Mouse (Mus musculus) midbrain, embryonic 14.5 days (tissue): ENCODE data around the gene Nrsn2. TPM values are rescaled to one million over a fixed set of nuclear protein-coding genes. Genes with fewer than 3 reads are reported as not detected.
A peak's percentile ranks its signal among the peaks of the same experiment; 100 is the strongest.
"Not testable (repeated sequence)": the region's sequence is repeated elsewhere in the genome, so short reads cannot be mapped to it uniquely, and the experiment has no call there.

Experiments
- ATAC-seq: fragments of 200-750 bp; cut with Nextera tagmentation; 2 replicates; pipeline ENCODE4 v1.8.0; 2017; ENCODE audit warnings: moderate number of reproducible peaks, moderate library complexity; ENCODE audit not compliant: low FRiP score, low TSS enrichment
- DNase-seq: peaks from one replicate; pipeline ENCODE4 v3.0.0-alpha.2; 2015
- H3K27ac ChIP-seq: fragments of 300-500 bp; sonication (generic); replicated peaks from 2 replicates; pipeline ENCODE4 v1.5.1; 2014; ENCODE audit warnings: mild to moderate bottlenecking, low read depth, low read length, moderate library complexity
- H3K27me3 ChIP-seq: fragments of 300-500 bp; sonication (generic); 2 replicates; pipeline ENCODE4 v1.6.1; 2014; ENCODE audit warnings: low read length, control low read depth, mixed read lengths; ENCODE audit not compliant: control insufficient read depth, insufficient read depth
- H3K36me3 ChIP-seq: fragments of 300-500 bp; sonication (generic); 2 replicates; pipeline ENCODE4 v1.6.1; 2014; ENCODE audit warnings: low read length, control low read depth; ENCODE audit not compliant: control insufficient read depth, insufficient read depth
- H3K4me1 ChIP-seq: fragments of 300-500 bp; sonication (generic); 2 replicates; pipeline ENCODE4 v1.6.1; 2014; ENCODE audit warnings: mild to moderate bottlenecking, antibody characterized with exemption, low read length, control low read depth; ENCODE audit not compliant: control insufficient read depth, insufficient read depth
- H3K4me2 ChIP-seq: fragments of 300-500 bp; sonication (generic); 2 replicates; pipeline ENCODE4 v1.6.1; 2014; ENCODE audit warnings: mild to moderate bottlenecking, low read length, moderate library complexity
- H3K4me3 ChIP-seq: fragments of 300-500 bp; sonication (generic); replicated peaks from 2 replicates; pipeline ENCODE4 v1.5.1; 2014; ENCODE audit warnings: low read depth, low read length
- H3K9ac ChIP-seq: fragments of 300-500 bp; sonication (generic); replicated peaks from 2 replicates; pipeline ENCODE4 v1.6.1; 2014; ENCODE audit warnings: mild to moderate bottlenecking, low read length, moderate library complexity
- H3K9me3 ChIP-seq: fragments of 300-500 bp; sonication (generic); 2 replicates; pipeline ENCODE4 v1.6.1; 2016; ENCODE audit warnings: low read length, control low read depth, mixed read lengths; ENCODE audit not compliant: control insufficient read depth
- WGBS: fragments of 180-500 bp; shearing (Covaris S2); extraction: QIAGEN DNeasy Blood & Tissue Kit; methylation state at CpG from one replicate; pipeline ENCODE4 v1.1.7; 2014; 5-methylcytosine and 5-hydroxymethylcytosine counted together
- polyA plus RNA-seq: library from polyadenylated mRNA; unstranded; fragments of >200 nt; fragmentation: Nextera tagmentation; extraction: Ambion mirVana; gene quantifications from 2 replicates; pipeline ENCODE4 v1.2.1, GENCODE M21; 2014

Gene Nrsn2
- polyA plus RNA-seq, 1 experiment from 2014 or later: 40.1 TPM

DNA sequence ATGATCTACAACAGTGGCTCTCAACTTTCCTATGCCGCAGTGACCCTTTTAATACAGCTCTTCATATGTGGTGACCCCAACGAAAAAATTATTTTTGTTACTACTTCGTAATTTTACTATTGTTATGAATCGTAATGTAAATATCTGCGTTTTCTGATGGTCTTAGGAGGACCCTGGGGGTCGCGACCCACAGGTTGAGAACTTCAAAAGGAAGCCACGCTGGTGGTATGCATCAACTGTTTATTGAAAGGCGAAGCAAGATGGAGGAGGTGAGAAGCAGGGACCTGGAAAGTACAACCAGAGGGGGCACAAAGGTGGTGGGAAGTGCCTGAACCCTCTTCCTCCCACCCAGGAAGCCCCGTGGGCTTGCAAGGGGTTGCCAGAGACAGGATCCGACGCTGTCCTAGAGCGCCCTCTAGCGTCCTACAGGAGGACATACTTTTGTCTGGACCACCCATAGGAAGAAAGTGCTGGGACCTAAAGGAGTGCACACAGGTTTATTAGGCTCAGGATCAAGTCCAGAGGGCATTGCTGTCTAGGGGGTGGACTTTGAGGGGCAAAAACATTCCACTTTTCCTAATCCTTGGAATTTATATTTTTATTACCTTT is 7.8 kb downstream of the Nrsn2 start:
- Histone ChIP-seq H3K4me3 (no peak overlapping the region), H3K4me1 (no peaks in the 10 kb centered on the region), H3K9me3 (no peaks in the 10 kb centered on the region), H3K36me3 (no peaks in the 10 kb centered on the region), H3K9ac (no peak overlapping the region), H3K27me3 (no peaks in the 10 kb centered on the region), H3K4me2 (no peak overlapping the region), H3K27ac (no peak overlapping the region)
- 31% methylated on average over 14 of the region's 14 CpGs for WGBS
- no peak for ATAC-seq
- peak; percentile 85 for DNase-seq

DNA sequence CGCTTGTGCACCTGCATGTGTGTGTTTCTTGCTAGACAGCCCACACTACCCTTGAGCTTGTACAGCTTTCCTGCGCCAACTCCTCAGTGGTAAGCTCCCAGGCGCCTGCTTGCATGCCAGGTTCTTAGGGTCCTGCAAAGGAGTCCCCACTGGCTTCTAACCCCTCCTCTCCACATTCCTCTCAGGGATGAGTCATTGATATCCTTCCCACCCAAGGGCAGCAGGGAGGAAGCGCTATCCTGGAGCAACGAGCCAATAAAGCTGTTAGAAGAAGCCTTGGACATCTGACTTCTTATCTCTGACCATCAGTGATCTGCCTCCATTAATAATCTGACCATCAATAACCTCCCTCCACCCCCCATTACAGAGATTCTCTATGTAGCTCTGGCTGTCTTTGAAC is 8.5 kb downstream of the Nrsn2 start:
- Histone ChIP-seq H3K9me3 (no peaks in the 10 kb centered on the region), H3K27ac (no peak overlapping the region), H3K9ac (no peak overlapping the region), H3K4me3 (no peak overlapping the region), H3K27me3 (no peaks in the 10 kb centered on the region), H3K36me3 (no peaks in the 10 kb centered on the region), H3K4me2 (no peak overlapping the region), H3K4me1 (no peaks in the 10 kb centered on the region)
- 87% methylated on average over 5 of the region's 5 CpGs for WGBS
- DNase-seq (no peak), ATAC-seq (no peak)

DNA sequence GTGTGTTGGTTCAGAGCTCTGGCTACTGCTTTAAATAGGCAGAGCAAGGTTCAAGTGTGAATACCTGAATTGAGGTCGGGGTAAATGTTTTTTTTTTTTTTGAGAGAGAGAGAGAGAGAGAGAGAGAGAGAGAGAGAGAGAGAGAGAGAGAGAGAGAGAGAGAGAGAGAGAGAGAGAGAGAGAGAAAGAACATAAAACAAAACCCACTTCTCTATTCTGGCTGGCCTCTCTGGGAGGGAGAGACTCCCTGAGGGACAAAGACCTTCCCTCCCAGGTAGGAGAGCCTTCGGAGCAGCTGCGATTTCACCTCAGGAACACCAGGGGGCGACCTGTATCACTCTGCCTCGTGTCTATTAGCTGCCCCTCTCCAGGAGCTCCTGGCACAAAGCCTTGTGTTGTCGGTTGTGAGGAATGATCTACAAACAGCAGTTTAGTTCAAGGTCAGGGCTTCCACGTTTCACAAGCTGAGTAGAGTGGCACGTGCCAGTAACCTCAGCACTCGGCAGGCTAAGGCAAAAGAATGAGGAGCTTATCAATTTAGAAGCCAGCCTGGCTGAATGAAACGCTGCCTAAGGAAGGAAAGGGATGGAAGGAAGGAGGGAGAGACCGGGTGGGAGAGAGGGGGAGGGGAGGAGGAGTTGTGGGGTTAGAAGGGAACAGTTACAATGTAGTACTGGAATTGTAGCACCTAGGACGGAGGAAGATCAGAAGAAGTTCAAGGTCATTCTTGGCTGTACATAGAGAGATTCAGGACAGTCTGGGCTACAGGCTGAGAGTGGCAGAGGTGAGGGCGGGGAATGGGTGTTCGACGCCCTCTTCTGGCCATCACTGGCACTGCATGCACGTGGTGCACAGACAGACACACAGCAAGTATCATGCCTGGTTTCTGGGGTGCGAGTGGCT is 12.9 kb downstream of the Nrsn2 start:
- H3K27ac ChIP-seq: peak overlapping the region; percentile 53
- H3K4me2 ChIP-seq: peak overlapping the region; percentile 25
- peak; percentile 91 for DNase-seq
- 11% methylated on average over 17 of the region's 17 CpGs for WGBS
- no peaks in the 10 kb centered on the region for H3K27me3 ChIP-seq
- H3K36me3 ChIP-seq: no peaks in the 10 kb centered on the region
- no peak overlapping the region for H3K4me3 ChIP-seq
- ATAC-seq: peak; percentile 72
- H3K4me1 ChIP-seq: no peaks in the 10 kb centered on the region
- no peaks in the 10 kb centered on the region for H3K9me3 ChIP-seq
- H3K9ac ChIP-seq: no peak overlapping the region; the same call in 1 of the 2 replicates

DNA sequence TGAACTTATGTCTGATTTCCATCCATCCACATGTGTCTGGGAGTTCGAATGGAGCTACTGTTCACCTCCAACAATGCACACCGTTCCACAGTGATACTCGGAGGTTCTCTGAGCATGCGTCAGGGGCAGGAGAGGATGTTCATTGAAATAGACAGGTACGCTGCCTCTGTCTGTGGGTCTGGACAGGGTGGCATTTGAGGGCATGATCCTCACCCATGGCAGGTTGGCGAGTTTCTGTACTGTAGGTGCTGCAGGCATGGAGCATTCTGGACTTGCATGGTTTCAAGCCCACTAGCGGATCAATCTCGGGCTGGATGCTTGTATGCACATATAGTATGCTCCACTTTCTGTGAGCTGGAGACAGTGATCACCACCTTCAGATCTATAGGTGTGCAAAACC is 15.2 kb downstream of the Nrsn2 start:
- no peak for ATAC-seq

DNA sequence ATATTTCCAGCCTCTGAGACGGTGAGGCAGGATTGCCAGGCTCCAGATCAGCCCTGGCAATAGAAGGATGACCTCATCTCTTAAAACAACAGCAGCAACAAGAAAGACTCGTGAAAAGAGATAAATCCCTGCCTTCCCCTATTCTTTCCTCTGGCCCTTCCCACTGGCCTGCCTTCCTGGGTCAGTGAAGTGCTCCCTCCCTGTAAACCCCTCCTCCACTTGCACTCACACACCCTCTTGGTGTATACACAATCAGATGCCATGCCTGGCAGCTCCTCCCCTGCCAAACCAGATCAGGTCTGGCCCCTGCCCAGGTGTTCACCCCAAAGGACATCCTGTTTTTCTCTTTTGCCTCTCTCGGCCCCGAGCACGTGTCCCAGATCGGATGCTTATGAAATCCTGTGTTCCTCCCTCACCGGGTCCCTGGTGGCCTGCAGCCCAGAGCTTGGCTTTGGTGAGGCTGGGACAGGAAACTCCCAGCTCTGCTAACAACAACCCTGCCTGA is 16.1 kb downstream of the Nrsn2 start:
- H3K27me3 ChIP-seq: no peaks in the 10 kb centered on the region
- DNase-seq (no peak), ATAC-seq (no peak)
- no peak overlapping the region for H3K4me3 ChIP-seq
- WGBS: 54% methylated on average over 7 of the region's 7 CpGs
- no peaks in the 10 kb centered on the region for H3K4me1 ChIP-seq
- no peaks in the 10 kb centered on the region for H3K9me3 ChIP-seq
- no peak overlapping the region for H3K9ac ChIP-seq
- H3K4me2 ChIP-seq: no peak overlapping the region
- no peaks in the 10 kb centered on the region for H3K36me3 ChIP-seq
- no peak overlapping the region for H3K27ac ChIP-seq

More for the DNA sequence above, 15.2 kb downstream of the Nrsn2 start:
- no peaks in the 10 kb centered on the region for H3K4me1 ChIP-seq
- no peaks in the 10 kb centered on the region for H3K27me3 ChIP-seq
- no peak overlapping the region for H3K9ac ChIP-seq
- no peak overlapping the region for H3K4me3 ChIP-seq
- DNase-seq: no peak
- H3K9me3 ChIP-seq: no peaks in the 10 kb centered on the region
- 89% methylated on average over 8 of the region's 8 CpGs for WGBS
- no peaks in the 10 kb centered on the region for H3K36me3 ChIP-seq
- H3K4me2 ChIP-seq: no peak overlapping the region
- no peak overlapping the region for H3K27ac ChIP-seq

DNA sequence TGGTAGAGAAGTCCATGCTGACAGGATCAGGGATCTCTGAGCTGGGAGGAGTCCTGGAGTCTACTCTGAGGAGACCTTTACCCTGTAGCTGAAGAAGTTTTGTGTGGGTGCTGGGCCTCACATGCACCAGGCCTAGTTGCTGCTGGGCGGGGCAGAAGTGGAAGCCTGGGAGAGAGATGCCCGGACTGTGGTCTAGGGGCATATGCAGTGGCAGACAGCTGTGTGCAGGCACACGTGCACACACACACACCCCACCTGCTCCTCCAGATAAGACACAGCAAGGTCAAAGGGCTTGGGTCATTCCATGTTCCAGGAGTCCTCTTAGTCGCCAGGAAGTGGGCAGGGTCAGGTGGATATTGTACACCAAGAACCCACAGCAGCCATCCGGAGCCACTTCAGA is 16.8 kb downstream of the Nrsn2 start:
- no peaks in the 10 kb centered on the region for H3K27me3 ChIP-seq
- no peak overlapping the region for H3K4me2 ChIP-seq
- no peaks in the 10 kb centered on the region for H3K36me3 ChIP-seq
- no peak overlapping the region for H3K9ac ChIP-seq
- no peaks in the 10 kb centered on the region for H3K4me1 ChIP-seq
- H3K4me3 ChIP-seq: no peak overlapping the region
- H3K9me3 ChIP-seq: no peaks in the 10 kb centered on the region
- no peak overlapping the region for H3K27ac ChIP-seq
- ATAC-seq (no peak), DNase-seq (no peak)
- 82% methylated on average over 5 of the region's 5 CpGs for WGBS

DNA sequence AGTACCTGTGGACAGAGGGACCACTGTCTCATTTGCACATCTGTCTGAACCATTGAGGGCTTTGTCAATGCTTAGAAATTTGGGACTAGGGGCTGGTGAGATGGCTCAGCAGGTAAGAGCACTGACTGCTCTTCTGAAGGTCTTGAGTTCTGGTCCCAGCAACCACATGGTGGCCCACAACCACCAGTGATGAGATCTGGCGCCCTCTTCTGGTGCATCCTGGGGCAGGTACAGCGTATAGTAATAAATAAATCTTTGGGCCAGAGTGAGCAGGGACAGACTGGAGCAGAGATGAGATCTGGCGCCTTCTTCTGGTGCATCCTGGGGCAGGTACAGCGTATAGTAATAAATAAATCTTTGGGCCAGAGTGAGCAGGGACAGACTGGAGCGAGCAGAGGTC is 17.5 kb downstream of the Nrsn2 start:
- H3K4me3 ChIP-seq, H3K27me3 ChIP-seq, ATAC-seq, H3K36me3 ChIP-seq, H3K27ac ChIP-seq, DNase-seq, H3K9me3 ChIP-seq, H3K4me1 ChIP-seq, H3K4me2 ChIP-seq, H3K9ac ChIP-seq: not testable (repeated sequence)
- WGBS: 83% methylated on average over 5 of the region's 5 CpGs

DNA sequence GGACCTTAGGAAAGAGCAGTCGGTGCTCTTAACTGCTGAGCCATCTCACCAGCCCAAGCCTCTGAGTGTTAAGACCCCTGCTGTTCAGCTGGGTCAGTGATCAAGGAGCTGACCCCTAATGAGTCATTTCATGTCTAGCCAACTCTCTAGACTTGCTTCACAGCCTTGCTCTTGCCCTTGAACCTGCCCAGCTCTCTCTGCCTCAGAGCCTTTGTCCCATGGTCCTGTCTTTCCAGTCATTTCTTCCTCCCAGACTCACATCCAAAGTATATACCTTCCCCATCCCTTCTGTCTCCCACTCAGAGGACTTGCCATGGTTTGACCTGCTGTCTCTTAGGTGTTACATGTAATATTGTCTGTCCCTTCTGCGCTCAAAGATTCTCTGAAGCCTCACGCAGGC is 19.2 kb downstream of the Nrsn2 start:
- DNase-seq: no peak
- no peak overlapping the region for H3K4me3 ChIP-seq
- H3K4me1 ChIP-seq: no peaks in the 10 kb centered on the region
- 85% methylated on average over 3 of the region's 3 CpGs for WGBS
- H3K4me2 ChIP-seq: no peak overlapping the region
- no peaks in the 10 kb centered on the region for H3K9me3 ChIP-seq
- ATAC-seq: no peak
- H3K9ac ChIP-seq: no peak overlapping the region
- H3K27ac ChIP-seq: no peak overlapping the region
- no peaks in the 10 kb centered on the region for H3K36me3 ChIP-seq
- H3K27me3 ChIP-seq: no peaks in the 10 kb centered on the region
